ENCODE assay signal across 8 mouse cellular contexts in genomic region chr1:66177489-66178170, GRCm38 (mm10). TPM values are rescaled to one million over a fixed set of nuclear protein-coding genes. Genes with fewer than 3 reads are reported as not detected.
DNase-seq lines count a peak whose midpoint lies in the region; ATAC-seq and TF ChIP-seq lines count a peak whose summit lies in the region.
"Had no signal": no experiment of that assay in that cellular context is flagged by ENCODE, and none has a peak within 500 bp of the region (broad histone marks: within the 10 kb centered on the region; RNA-seq: fewer than 3 reads in every experiment).

No protein-coding gene starts in this region.

- H3K36me3 ChIP-seq in forebrain, embryonic 16.5 days (ENCODE audit: control insufficient read depth, insufficient read depth): 0 out of 2 replicates have a peak, but pooled peaks cover 4% of the 10 kb centered on the region
- peaks cover 7% of the 10 kb centered on the region; the same call in 1 of the 2 replicates for H3K36me3 ChIP-seq in midbrain, embryonic 15.5 days (replicated peaks)

- H3K4me2 ChIP-seq in forebrain, embryonic 16.5 days (ENCODE audit: low read length): peak overlapping the region; percentile 72
- H3K4me2 ChIP-seq in midbrain, embryonic 15.5 days: peak overlapping the region; percentile 69

- H3K9me3 ChIP-seq in forebrain, embryonic 16.5 days (ENCODE audit: control insufficient read depth, low read length): no peaks in the 10 kb centered on the region
- H3K9me3 ChIP-seq in midbrain, embryonic 15.5 days: no peaks in the 10 kb centered on the region

- H3K4me3 ChIP-seq in forebrain, embryonic 16.5 days (replicated peaks; ENCODE audit: low read length): peak overlapping the region; percentile 42
- peak overlapping the region; percentile 98 for H3K4me3 ChIP-seq in midbrain, embryonic 15.5 days
- no peak overlapping the region for H3K4me3 ChIP-seq in gastrocnemius, adult 2 months

- WGBS in forebrain, embryonic 16.5 days: 3% methylated on average over 4 of the region's 4 CpGs
- WGBS in midbrain, embryonic 15.5 days: 30% methylated on average over 4 of the region's 4 CpGs

- ATAC-seq in forebrain, embryonic 16.5 days: peak; percentile 6; the same call in 1 of the 2 replicates
- ATAC-seq in midbrain, embryonic 15.5 days (replicated peaks): peak; percentile 40

- peak; percentile 61 for DNase-seq in Muller cell, postnatal 12 days (ENCODE audit: inconsistent ontology term)
- peak; percentile 59 to 66 for DNase-seq in cerebellum, adult 18-20 months
- no peak for DNase-seq in ovary, postnatal 14 days (ENCODE audit: low spot score)
- DNase-seq in adrenal gland, postnatal 4 days (ENCODE audit: low spot score in 2 of 2): no peak
- no peak for DNase-seq in gastrocnemius, adult 2 months
- DNase-seq: layer of hippocampus, adult 9-11 months had no signal

- H3K9ac ChIP-seq in forebrain, embryonic 16.5 days (replicated peaks; ENCODE audit: low read depth, low read length): peak overlapping the region; percentile 44
- peak overlapping the region; percentile 99; the same call in 1 of the 2 replicates for H3K9ac ChIP-seq in midbrain, embryonic 15.5 days

- intact Hi-C loops in gastrocnemius, adult 2 months (cut with DNase I): no loop called here

- no peak for TF ChIP-seq CTCF in gastrocnemius, adult 2 months (IDR thresholded peaks at IDR 0.05)

- no peaks in the 10 kb centered on the region for H3K27me3 ChIP-seq in forebrain, embryonic 16.5 days (replicated peaks; ENCODE audit: control insufficient read depth, insufficient read depth, low read length)
- no peaks in the 10 kb centered on the region for H3K27me3 ChIP-seq in midbrain, embryonic 15.5 days (replicated peaks)

- H3K4me1 ChIP-seq in forebrain, embryonic 16.5 days (replicated peaks; ENCODE audit: control insufficient read depth, insufficient read depth, low read length): peaks cover 29% of the 10 kb centered on the region
- H3K4me1 ChIP-seq in midbrain, embryonic 15.5 days: peaks cover 33% of the 10 kb centered on the region

- peak overlapping the region; percentile 71 for H3K27ac ChIP-seq in forebrain, embryonic 16.5 days (ENCODE audit: low read length)
- no peak overlapping the region for H3K27ac ChIP-seq in midbrain, embryonic 15.5 days
- no peak overlapping the region for H3K27ac ChIP-seq in gastrocnemius, adult 2 months

RNA-seq across cellular contexts. Expression of gene Map2, which starts 2.6 kb away (rescaled TPM):
- polyA plus RNA-seq in forebrain, embryonic 16.5 days (2015; fragmentation: Nextera tagmentation; extraction: Ambion mirVana): 515 and 521 TPM in 2 replicates
- 425 and 464 TPM in 2 replicates for polyA plus RNA-seq in midbrain, embryonic 15.5 days (2015; fragmentation: Nextera tagmentation; extraction: Ambion mirVana)
- total RNA-seq in adrenal gland, postnatal 4 days (2021): 10 to 100 TPM; 33.6 to 39.3 TPM
- 1 to 10 TPM; 2.2 to 4.4 TPM for total RNA-seq in gastrocnemius, adult 2 months (2021)

Comparison
In these comparisons a context has a peak if more than half of its experiments do, and no peak if none do; other contexts are left out.
1. DNase-seq: peak in Muller cell, postnatal 12 days (single experiment) and cerebellum, adult 18-20 months (2 of 2); none in ovary, postnatal 14 days (single experiment), adrenal gland, postnatal 4 days (0 of 2) and gastrocnemius, adult 2 months (single experiment).
2. RNA of gene Map2, which starts 2.6 kb away (total RNA-seq): 33.6 to 39.3 TPM in adrenal gland, postnatal 4 days; 2.2 to 4.4 TPM in gastrocnemius, adult 2 months; every median in the first group is over 4 times any median in the second.